Mouse (Mus musculus) intestine, postnatal 0 days (tissue): ENCODE measurements around the gene Abce1. TPM values are rescaled to one million over a fixed set of nuclear protein-coding genes. Genes with fewer than 3 reads are reported as not detected.
"Not testable (repeated sequence)": the region's sequence is repeated elsewhere in the genome, so short reads cannot be mapped to it uniquely, and the experiment has no call there.

Source experiments
- ATAC-seq: fragments of 200-750 bp; cut with Nextera tagmentation; 2 replicates; pipeline ENCODE4 v1.8.0; 2017; ENCODE audit warnings: mild to moderate bottlenecking, moderate TSS enrichment, moderate library complexity
- H3K27ac ChIP-seq: fragments of 300-500 bp; sonication (generic); 2 replicates; pipeline ENCODE4 v1.5.1; 2014; ENCODE audit warnings: mild to moderate bottlenecking, low read depth, low read length, moderate library complexity
- H3K27me3 ChIP-seq: fragments of 300-500 bp; sonication (generic); replicated peaks from 2 replicates; pipeline ENCODE4 v1.6.1; 2014; ENCODE audit warnings: low read length, mixed read lengths; ENCODE audit not compliant: control insufficient read depth, insufficient read depth
- H3K36me3 ChIP-seq: fragments of 300-500 bp; sonication (generic); 2 replicates; pipeline ENCODE4 v1.6.1; 2014; ENCODE audit warnings: mild to moderate bottlenecking, moderate library complexity; ENCODE audit not compliant: control insufficient read depth, insufficient read depth
- H3K4me1 ChIP-seq: fragments of 300-500 bp; sonication (generic); replicated peaks from 2 replicates; pipeline ENCODE4 v1.6.1; 2014; ENCODE audit warnings: antibody characterized with exemption, low read length, mixed read lengths; ENCODE audit not compliant: control insufficient read depth, insufficient read depth
- H3K4me2 ChIP-seq: fragments of 300-500 bp; sonication (generic); replicated peaks from 2 replicates; pipeline ENCODE4 v1.6.1; 2014; ENCODE audit warnings: low read depth, mild to moderate bottlenecking, moderate library complexity
- H3K4me3 ChIP-seq: fragments of 300-500 bp; sonication (generic); 2 replicates; pipeline ENCODE4 v1.5.1; 2014; ENCODE audit warnings: low read depth, low read length
- H3K9ac ChIP-seq: fragments of 300-500 bp; sonication (generic); 2 replicates; pipeline ENCODE4 v1.6.1; 2014; ENCODE audit warnings: mild to moderate bottlenecking, low read depth, low read length
- H3K9me3 ChIP-seq: fragments of 300-500 bp; sonication (generic); 2 replicates; pipeline ENCODE4 v1.6.1; 2016; ENCODE audit warnings: mixed run types; ENCODE audit not compliant: control insufficient read depth
- CTCF ChIP-seq: sonication (generic); IDR thresholded peaks from 2 replicates; pipeline ENCODE4 v1.5.1; 2016; ENCODE audit warnings: low read depth, mild to moderate bottlenecking, control low read depth, antibody characterized with exemption, moderate library complexity
- WGBS: fragments of 180-500 bp; shearing (Covaris S2); extraction: QIAGEN DNeasy Blood & Tissue Kit; methylation state at CpG from one replicate; pipeline ENCODE4 v1.1.7; 2014; 5-methylcytosine and 5-hydroxymethylcytosine counted together
- polyA plus RNA-seq: library from polyadenylated mRNA; unstranded; fragments of >200 nt; fragmentation: Nextera tagmentation; extraction: Ambion mirVana; gene quantifications from 2 replicates; pipeline ENCODE4 v1.2.1, GENCODE M21; 2015

The Abce1 gene
- polyA plus RNA-seq, 1 experiment from 2014 or later: 23.9 TPM

DNA sequence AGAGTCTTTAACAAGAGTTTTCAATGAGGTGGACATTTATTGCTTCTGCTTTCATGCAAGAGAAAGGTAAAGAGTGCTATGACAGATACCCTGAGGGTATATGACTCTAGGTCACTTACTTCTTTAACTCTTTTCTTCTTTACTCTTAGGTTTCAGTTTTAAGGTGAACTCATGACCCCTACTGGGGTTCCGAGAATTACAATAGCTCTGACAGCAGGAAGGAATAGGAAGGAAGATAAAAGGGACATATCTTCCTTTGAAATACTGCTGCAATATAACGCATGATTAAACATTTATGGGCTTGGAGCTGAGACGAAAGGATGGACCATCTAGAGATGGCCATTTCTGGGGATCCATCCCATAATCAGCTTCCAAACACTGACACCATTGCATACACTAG lies 13.0 kb upstream of the Abce1 start:
- H3K36me3 ChIP-seq: peaks cover 28% of the 10 kb centered on the region

DNA sequence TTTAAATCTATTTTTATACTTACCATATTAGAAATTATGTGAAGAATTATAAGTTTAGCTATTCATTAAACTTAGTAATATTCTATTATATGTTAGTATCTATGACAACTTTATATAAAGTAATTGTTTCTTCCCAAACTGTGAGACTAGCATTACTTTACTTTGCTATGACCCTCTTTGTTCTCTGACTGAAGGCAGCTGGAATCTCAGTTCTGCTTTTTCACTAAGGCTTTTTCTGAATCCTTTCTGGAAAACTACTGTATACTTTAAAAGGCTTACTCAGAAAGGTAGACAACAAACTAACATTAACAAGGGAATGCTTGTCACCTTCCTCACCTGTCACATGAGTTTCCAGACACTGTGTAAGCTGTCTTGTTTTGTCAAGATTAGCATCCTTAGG lies 11.8 kb upstream of the Abce1 start:
- no peak for TF ChIP-seq CTCF
- ATAC-seq: no peak
- Histone ChIP-seq H3K27me3 (no peaks in the 10 kb centered on the region), H3K36me3 (peaks cover 29% of the 10 kb centered on the region), H3K4me1 (no peaks in the 10 kb centered on the region), H3K9ac (no peak overlapping the region), H3K4me3 (no peak overlapping the region), H3K4me2 (no peak overlapping the region), H3K9me3 (no peaks in the 10 kb centered on the region), H3K27ac (no peak overlapping the region)

More for the DNA sequence above, 13.0 kb upstream of the Abce1 start:
- Histone ChIP-seq H3K9ac (no peak overlapping the region), H3K9me3 (no peaks in the 10 kb centered on the region), H3K27ac (no peak overlapping the region), H3K27me3 (no peaks in the 10 kb centered on the region), H3K4me3 (no peak overlapping the region), H3K4me1 (no peaks in the 10 kb centered on the region), H3K4me2 (no peak overlapping the region)
- 39% methylated on average over 3 of the region's 3 CpGs for WGBS
- no peak for TF ChIP-seq CTCF
- ATAC-seq: no peak

DNA sequence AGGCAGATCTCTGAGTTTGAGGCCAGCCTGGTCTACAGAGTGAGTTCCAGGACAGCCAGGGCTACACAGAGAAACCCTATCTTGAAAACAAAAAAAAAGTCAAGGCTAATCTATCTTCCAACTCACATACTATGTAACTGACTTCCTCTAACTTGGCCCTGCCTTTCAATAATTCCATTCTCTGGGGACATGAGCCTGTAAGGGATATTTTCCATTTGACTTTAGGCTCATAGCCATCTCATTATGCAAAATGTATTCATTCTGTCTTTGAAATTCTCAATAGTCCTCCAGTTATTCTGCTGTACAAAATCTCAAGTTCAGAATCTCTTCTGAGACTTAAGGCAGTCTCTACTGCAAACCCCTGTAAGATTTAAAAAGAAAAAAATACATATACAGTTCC lies 10.0 kb upstream of the Abce1 start:
- Histone ChIP-seq H3K27me3 (no peaks in the 10 kb centered on the region), H3K4me2 (no peak overlapping the region), H3K9me3 (no peaks in the 10 kb centered on the region), H3K36me3 (peaks cover 34% of the 10 kb centered on the region), H3K27ac (no peak overlapping the region), H3K4me3 (no peak overlapping the region), H3K4me1 (no peaks in the 10 kb centered on the region), H3K9ac (no peak overlapping the region)
- no peak for ATAC-seq
- TF ChIP-seq CTCF: no peak

DNA sequence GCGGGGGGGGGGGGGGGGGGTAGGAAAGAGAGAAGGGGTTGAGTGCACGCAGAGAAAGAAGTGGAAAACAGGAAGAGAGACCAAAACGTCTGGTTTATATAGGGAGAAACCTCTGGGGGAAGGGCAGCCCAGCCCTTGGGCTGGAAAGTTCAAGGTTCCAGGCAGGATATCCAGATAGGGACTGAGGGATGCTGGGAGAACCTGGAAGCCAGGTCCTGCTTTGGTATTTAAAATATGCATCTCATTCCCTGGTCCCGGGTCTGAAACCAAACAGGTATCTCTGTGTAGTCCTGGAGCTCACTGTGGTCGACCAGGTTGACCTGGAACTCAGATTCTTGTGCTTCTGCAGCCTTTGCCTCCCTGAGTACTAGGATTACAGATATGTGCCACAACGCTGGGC lies 1.1 kb upstream of the Abce1 start:
- no peak overlapping the region for H3K27ac ChIP-seq
- no peak overlapping the region for H3K9ac ChIP-seq
- 0 out of 2 replicates have a peak, but pooled peaks cover 5% of the 10 kb centered on the region for H3K36me3 ChIP-seq
- no peaks in the 10 kb centered on the region for H3K4me1 ChIP-seq
- TF ChIP-seq CTCF: no peak
- WGBS: 30% methylated on average over 6 of the region's 6 CpGs
- H3K4me2 ChIP-seq: peak overlapping the region; percentile 79
- no peaks in the 10 kb centered on the region for H3K27me3 ChIP-seq
- no peaks in the 10 kb centered on the region for H3K9me3 ChIP-seq
- ATAC-seq: no peak
- no peak overlapping the region for H3K4me3 ChIP-seq

DNA sequence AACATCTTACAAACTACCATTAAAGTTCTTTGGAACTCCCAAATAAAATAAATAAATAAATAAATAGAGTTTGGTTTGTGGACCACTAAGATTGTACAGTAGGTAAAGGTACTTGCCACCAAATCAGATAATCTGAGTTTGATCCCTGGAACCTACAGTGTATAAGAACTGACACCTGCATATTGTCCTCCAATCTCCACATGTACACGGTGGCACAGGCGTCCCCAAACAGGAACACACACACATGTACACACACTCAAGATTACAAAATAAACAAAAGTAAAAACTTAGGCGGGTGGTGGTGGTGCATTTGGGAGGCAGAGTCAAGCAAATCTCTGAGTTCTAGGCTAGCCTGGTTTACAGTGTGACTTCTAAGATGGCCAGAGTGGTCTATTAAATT lies 4.9 kb downstream of the Abce1 start:
- no peaks in the 10 kb centered on the region for H3K9me3 ChIP-seq
- no peak overlapping the region for H3K9ac ChIP-seq
- ATAC-seq: no peak
- no peak overlapping the region for H3K4me3 ChIP-seq
- WGBS: 95% methylated on average over 3 of the region's 3 CpGs
- no peak for TF ChIP-seq CTCF
- no peak overlapping the region for H3K4me2 ChIP-seq
- H3K27ac ChIP-seq: no peak overlapping the region
- no peaks in the 10 kb centered on the region for H3K27me3 ChIP-seq
- H3K4me1 ChIP-seq: no peaks in the 10 kb centered on the region
- peaks cover 39% of the 10 kb centered on the region for H3K36me3 ChIP-seq

DNA sequence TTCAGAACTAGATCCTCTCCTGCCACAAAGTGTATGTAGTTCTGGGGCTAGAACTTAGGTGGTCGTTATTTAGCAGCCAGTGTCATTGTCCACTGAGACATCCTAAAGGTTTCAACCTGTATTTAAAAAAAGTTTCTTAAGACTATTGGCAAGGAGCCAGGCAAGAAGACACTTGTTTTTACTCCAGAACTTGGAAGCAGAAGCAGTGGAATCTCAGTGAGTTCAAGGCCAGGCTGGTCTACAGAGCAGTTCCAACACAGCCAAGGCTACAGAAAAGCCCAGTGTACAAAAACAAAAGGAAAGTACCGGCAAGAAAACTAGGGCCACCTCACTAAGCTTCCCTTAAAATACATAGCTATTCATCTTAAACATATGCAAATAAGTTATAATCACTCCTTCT lies 19.0 kb downstream of the Abce1 start:
- no peak for ATAC-seq

DNA sequence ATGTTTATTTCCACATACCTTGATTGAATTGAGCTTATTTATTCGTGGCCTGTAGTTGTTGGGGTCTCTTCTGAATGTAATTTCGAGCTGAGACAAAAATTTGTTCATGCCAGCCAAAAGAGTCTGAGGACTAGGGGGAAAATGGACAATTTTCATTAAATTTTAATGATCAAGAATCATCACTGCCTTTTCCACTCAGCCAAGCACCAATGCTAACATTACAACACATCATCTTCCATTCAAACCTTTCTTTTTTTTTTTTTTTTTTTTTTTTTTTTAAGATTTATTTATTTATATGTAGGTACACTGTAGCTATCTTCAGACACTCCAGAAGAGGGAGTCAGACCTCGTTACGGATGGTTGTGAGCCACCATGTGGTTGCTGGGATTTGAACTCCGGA lies 25.6 kb downstream of the Abce1 start:
- ATAC-seq, H3K9me3 ChIP-seq, H3K9ac ChIP-seq, H3K27ac ChIP-seq, H3K4me3 ChIP-seq, H3K4me2 ChIP-seq, H3K4me1 ChIP-seq, H3K27me3 ChIP-seq: not testable (repeated sequence)
- 89% methylated on average over 5 of the region's 5 CpGs for WGBS
- H3K36me3 ChIP-seq: peaks cover 46% of the 10 kb centered on the region

More for the DNA sequence above, 19.0 kb downstream of the Abce1 start:
- H3K27me3 ChIP-seq: no peaks in the 10 kb centered on the region
- no peaks in the 10 kb centered on the region for H3K4me1 ChIP-seq
- no peaks in the 10 kb centered on the region for H3K9me3 ChIP-seq
- H3K4me3 ChIP-seq: no peak overlapping the region
- WGBS: 93% methylated on average over 2 of the region's 2 CpGs
- H3K27ac ChIP-seq: no peak overlapping the region
- no peak overlapping the region for H3K4me2 ChIP-seq
- H3K36me3 ChIP-seq: peaks cover 46% of the 10 kb centered on the region
- no peak overlapping the region for H3K9ac ChIP-seq
- TF ChIP-seq CTCF: no peak
